Mouse (Mus musculus): Measurements from ENCODE around the gene Ppan. TPM values are rescaled to one million over a fixed set of nuclear protein-coding genes. Genes with fewer than 3 reads are reported as not detected.

The Ppan gene
- polyA plus RNA-seq, 2 experiments: 82.7 to 147 TPM

- H3K27me3 ChIP-seq (ENCODE audit: control insufficient read depth, insufficient read depth, low read length): peaks cover 31% of the 10 kb centered on the region
- H3K9me3 ChIP-seq (ENCODE audit: control insufficient read depth, low read length): no peaks in the 10 kb centered on the region
- ATAC-seq (ENCODE audit: low FRiP score, low read depth) (0 out of 2 replicates have a peak, but pooled peaks have one; percentile 16), DNase-seq (ENCODE audit: low spot score) (no peak)
- no peaks in the 10 kb centered on the region for H3K36me3 ChIP-seq (ENCODE audit: control insufficient read depth, insufficient read depth, low read length)
- H3K9ac ChIP-seq (ENCODE audit: low read depth, low read length, severe bottlenecking): peak within 1 kb of the TSS; percentile 44
- peak within 1 kb of the TSS; percentile 52 for H3K4me2 ChIP-seq (replicated peaks; ENCODE audit: low read depth, low read length, severe bottlenecking)
- 12% methylated on average over 43 of the region's 53 CpGs for WGBS
- peak within 1 kb of the TSS; percentile 41 for H3K4me3 ChIP-seq (replicated peaks; ENCODE audit: low read length)
- no peaks in the 10 kb centered on the region for H3K4me1 ChIP-seq (ENCODE audit: control insufficient read depth, insufficient read depth, low read length)
- TF ChIP-seq POLR2A (IDR thresholded peaks at IDR 0.05; ENCODE audit: borderline replicate concordance, extremely low read depth, insufficient read depth, insufficient read length): no peak
- H3K27ac ChIP-seq (replicated peaks; ENCODE audit: low read depth, low read length): no peak within 1 kb of the TSS
Measured at GRCm38 (mm10) chr9:20868448-20869001, 19.4 kb upstream of the Ppan start, which contains the start of gene A230050P20Rik. TSS of gene A230050P20Rik (plus strand) at chr9:20868642.

- H3K9me3 ChIP-seq (ENCODE audit: control insufficient read depth, low read length): no peaks in the 10 kb centered on the region
- H3K9ac ChIP-seq (ENCODE audit: low read depth, low read length, severe bottlenecking): peak overlapping the region; percentile 44; the same call in 1 of the 2 replicates
- H3K4me1 ChIP-seq (ENCODE audit: control insufficient read depth, insufficient read depth, low read length): no peaks in the 10 kb centered on the region
- H3K27ac ChIP-seq (replicated peaks; ENCODE audit: low read depth, low read length): no peak overlapping the region
- DNase-seq (ENCODE audit: low spot score): no peak
- no peak for TF ChIP-seq POLR2A (IDR thresholded peaks at IDR 0.05; ENCODE audit: borderline replicate concordance, extremely low read depth, insufficient read depth, insufficient read length)
- H3K27me3 ChIP-seq (ENCODE audit: control insufficient read depth, insufficient read depth, low read length): peaks cover 31% of the 10 kb centered on the region
- WGBS: 5% methylated on average over 19 of the region's 19 CpGs
- H3K4me2 ChIP-seq (replicated peaks; ENCODE audit: low read depth, low read length, severe bottlenecking): peak overlapping the region; percentile 52
- ATAC-seq (ENCODE audit: low FRiP score, low read depth): no peak
- H3K4me3 ChIP-seq (replicated peaks; ENCODE audit: low read length): peak overlapping the region; percentile 41
- no peaks in the 10 kb centered on the region for H3K36me3 ChIP-seq (ENCODE audit: control insufficient read depth, insufficient read depth, low read length)
Measured at GRCm38 (mm10) chr9:20869246-20869645, 18.7 kb upstream of the Ppan start.

GRCm38 (mm10) chr9:20870211-20871173 is 17.5 kb upstream of the Ppan start:
- no peaks in the 10 kb centered on the region for H3K4me1 ChIP-seq (ENCODE audit: control insufficient read depth, insufficient read depth, low read length)
- 80% methylated on average over 12 of the region's 12 CpGs for WGBS
- no peak overlapping the region for H3K4me3 ChIP-seq (replicated peaks; ENCODE audit: low read length)
- H3K36me3 ChIP-seq (ENCODE audit: control insufficient read depth, insufficient read depth, low read length): no peaks in the 10 kb centered on the region
- DNase-seq (ENCODE audit: low spot score) (no peak), ATAC-seq (ENCODE audit: low FRiP score, low read depth) (no peak)
- H3K4me2 ChIP-seq (replicated peaks; ENCODE audit: low read depth, low read length, severe bottlenecking): no peak overlapping the region
- TF ChIP-seq POLR2A (IDR thresholded peaks at IDR 0.05; ENCODE audit: borderline replicate concordance, extremely low read depth, insufficient read depth, insufficient read length): no peak
- no peaks in the 10 kb centered on the region for H3K9me3 ChIP-seq (ENCODE audit: control insufficient read depth, low read length)
- H3K9ac ChIP-seq (ENCODE audit: low read depth, low read length, severe bottlenecking): no peak overlapping the region
- no peak overlapping the region for H3K27ac ChIP-seq (replicated peaks; ENCODE audit: low read depth, low read length)
- H3K27me3 ChIP-seq (ENCODE audit: control insufficient read depth, insufficient read depth, low read length): peaks cover 31% of the 10 kb centered on the region

GRCm38 (mm10) chr9:20872991-20873390 is 15.0 kb upstream of the Ppan start:
- Histone ChIP-seq H3K4me3 (replicated peaks; ENCODE audit: low read length) (no peak overlapping the region), H3K36me3 (ENCODE audit: control insufficient read depth, insufficient read depth, low read length) (no peaks in the 10 kb centered on the region), H3K9me3 (ENCODE audit: control insufficient read depth, low read length) (no peaks in the 10 kb centered on the region), H3K27ac (replicated peaks; ENCODE audit: low read depth, low read length) (no peak overlapping the region), H3K9ac (ENCODE audit: low read depth, low read length, severe bottlenecking) (no peak overlapping the region), H3K4me2 (replicated peaks; ENCODE audit: low read depth, low read length, severe bottlenecking) (no peak overlapping the region), H3K27me3 (ENCODE audit: control insufficient read depth, insufficient read depth, low read length) (peaks cover 19% of the 10 kb centered on the region), H3K4me1 (ENCODE audit: control insufficient read depth, insufficient read depth, low read length) (no peaks in the 10 kb centered on the region)
- ATAC-seq (ENCODE audit: low FRiP score, low read depth) (no peak), DNase-seq (ENCODE audit: low spot score) (no peak)
- WGBS: 86% methylated on average over 10 of the region's 10 CpGs
- no peak for TF ChIP-seq POLR2A (IDR thresholded peaks at IDR 0.05; ENCODE audit: borderline replicate concordance, extremely low read depth, insufficient read depth, insufficient read length)

GRCm38 (mm10) chr9:20873521-20873920 is 14.5 kb upstream of the Ppan start:
- Histone ChIP-seq H3K9ac (ENCODE audit: low read depth, low read length, severe bottlenecking) (no peak overlapping the region), H3K4me2 (replicated peaks; ENCODE audit: low read depth, low read length, severe bottlenecking) (no peak overlapping the region), H3K9me3 (ENCODE audit: control insufficient read depth, low read length) (no peaks in the 10 kb centered on the region), H3K27ac (replicated peaks; ENCODE audit: low read depth, low read length) (no peak overlapping the region), H3K36me3 (ENCODE audit: control insufficient read depth, insufficient read depth, low read length) (no peaks in the 10 kb centered on the region), H3K4me1 (ENCODE audit: control insufficient read depth, insufficient read depth, low read length) (no peaks in the 10 kb centered on the region), H3K27me3 (ENCODE audit: control insufficient read depth, insufficient read depth, low read length) (peaks cover 15% of the 10 kb centered on the region), H3K4me3 (replicated peaks; ENCODE audit: low read length) (no peak overlapping the region)
- no peak for TF ChIP-seq POLR2A (IDR thresholded peaks at IDR 0.05; ENCODE audit: borderline replicate concordance, extremely low read depth, insufficient read depth, insufficient read length)
- WGBS: 82% methylated on average over 12 of the region's 12 CpGs
- DNase-seq (ENCODE audit: low spot score): no peak
- ATAC-seq (ENCODE audit: low FRiP score, low read depth): no peak
